Mouse (Mus musculus): ENCODE data around the gene Gm8369. TPM values are rescaled to one million over a fixed set of nuclear protein-coding genes. Genes with fewer than 3 reads are reported as not detected.
"Not testable (repeated sequence)": the region's sequence is repeated elsewhere in the genome, so short reads cannot be mapped to it uniquely, and the experiment has no call there.

Gm8369 gene
- polyA plus RNA-seq, 1 experiment from 2014 or later: 0.12 TPM

GRCm38 (mm10) chr19:11516246-11516645 lies 30.5 kb downstream of the Gm8369 start, which contains the start of gene Ms4a6b:
Gene Ms4a6b, plus strand, starts transcription at chr19:11516512.
- H3K4me1 ChIP-seq: no peaks in the 10 kb centered on the region
- no peak within 1 kb of the TSS for H3K9ac ChIP-seq
- no peak for ATAC-seq (ENCODE audit: insufficient number of reproducible peaks, low FRiP score, low TSS enrichment, low read depth)
- no peak within 1 kb of the TSS for H3K4me2 ChIP-seq (replicated peaks)
- H3K9me3 ChIP-seq (replicated peaks): no peaks in the 10 kb centered on the region
- no peaks in the 10 kb centered on the region for H3K36me3 ChIP-seq
- H3K27ac ChIP-seq (replicated peaks): no peak within 1 kb of the TSS
- H3K27me3 ChIP-seq: no peaks in the 10 kb centered on the region
- H3K4me3 ChIP-seq (replicated peaks): no peak within 1 kb of the TSS

- no peaks in the 10 kb centered on the region for H3K4me1 ChIP-seq
- no peak overlapping the region for H3K4me3 ChIP-seq (replicated peaks)
- no peak overlapping the region for H3K9ac ChIP-seq
- no peaks in the 10 kb centered on the region for H3K36me3 ChIP-seq
- no peak for ATAC-seq (ENCODE audit: insufficient number of reproducible peaks, low FRiP score, low TSS enrichment, low read depth)
- no peaks in the 10 kb centered on the region for H3K27me3 ChIP-seq
- no peak overlapping the region for H3K4me2 ChIP-seq (replicated peaks)
- WGBS: 59% methylated on average over 4 of the region's 4 CpGs
- H3K9me3 ChIP-seq (replicated peaks): no peaks in the 10 kb centered on the region
- H3K27ac ChIP-seq (replicated peaks): no peak overlapping the region
These were observed 31.1 kb downstream of the Gm8369 start for GRCm38 (mm10) chr19:11516845-11517244.

- not testable (repeated sequence) for H3K4me3 ChIP-seq (replicated peaks); H3K27me3 ChIP-seq
- WGBS: 29% methylated on average over 1 of the region's 1 CpGs
These were observed 31.6 kb downstream of the Gm8369 start for GRCm38 (mm10) chr19:11517373-11517772.

DNA sequence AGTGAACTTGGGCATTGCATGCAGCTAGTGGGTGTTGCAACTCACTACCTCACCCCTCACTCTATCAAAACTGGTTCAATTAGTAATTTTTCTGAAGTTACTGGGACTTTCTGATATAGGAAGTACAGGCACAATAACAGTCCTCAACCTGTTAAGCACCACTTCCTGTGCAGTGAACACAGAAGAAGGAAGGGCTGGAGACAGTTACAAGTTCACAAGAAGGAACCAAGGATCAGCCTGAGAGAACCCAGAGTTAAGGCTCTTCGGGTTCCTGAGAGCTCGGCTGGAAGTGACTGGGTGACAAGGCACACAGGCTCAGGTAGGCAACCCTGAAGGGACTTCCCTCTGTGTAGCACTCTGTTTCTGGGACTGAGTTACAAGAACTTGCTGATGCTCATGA lies 32.6 kb downstream of the Gm8369 start:
- not testable (repeated sequence) for H3K4me3 ChIP-seq (replicated peaks); H3K9ac ChIP-seq; H3K4me2 ChIP-seq (replicated peaks); H3K36me3 ChIP-seq; H3K27me3 ChIP-seq; H3K9me3 ChIP-seq (replicated peaks); H3K27ac ChIP-seq (replicated peaks); H3K4me1 ChIP-seq; ATAC-seq (ENCODE audit: insufficient number of reproducible peaks, low FRiP score, low TSS enrichment, low read depth)
- WGBS: 67% methylated on average over 2 of the region's 2 CpGs

More at GRCm38 (mm10) chr19:11517373-11517772, 31.6 kb downstream of the Gm8369 start:
- not testable (repeated sequence) for H3K4me1 ChIP-seq; H3K27ac ChIP-seq (replicated peaks); H3K9ac ChIP-seq; H3K9me3 ChIP-seq (replicated peaks); ATAC-seq (ENCODE audit: insufficient number of reproducible peaks, low FRiP score, low TSS enrichment, low read depth); H3K36me3 ChIP-seq; H3K4me2 ChIP-seq (replicated peaks)

GRCm38 (mm10) chr19:11520146-11520545 lies 34.4 kb downstream of the Gm8369 start:
- H3K9ac ChIP-seq: no peak overlapping the region
- WGBS: 83% methylated on average over 3 of the region's 3 CpGs

DNA sequence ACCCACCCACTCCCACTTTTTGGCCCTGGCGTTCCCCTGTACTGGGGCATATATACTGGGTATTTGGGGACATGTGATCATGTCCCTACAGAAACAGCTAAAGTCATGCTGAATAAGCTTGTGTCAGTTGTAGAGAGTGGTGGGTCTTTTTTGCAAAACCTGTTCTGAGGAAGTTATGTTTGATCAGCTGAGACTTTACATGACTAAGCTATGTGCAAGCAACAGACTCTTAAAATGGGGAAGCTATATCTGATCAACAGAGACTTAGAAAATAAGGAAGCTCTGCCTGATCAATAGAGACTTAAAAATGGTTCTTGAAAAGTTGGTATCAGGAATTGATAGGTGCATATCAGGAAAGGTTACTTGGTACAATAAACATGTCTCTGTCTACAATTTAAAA lies 47.7 kb downstream of the Gm8369 start:
- no peaks in the 10 kb centered on the region for H3K27me3 ChIP-seq
- H3K9me3 ChIP-seq (replicated peaks): no peaks in the 10 kb centered on the region
- 79% methylated on average over 1 of the region's 1 CpGs for WGBS
- no peak overlapping the region for H3K9ac ChIP-seq
- ATAC-seq (ENCODE audit: insufficient number of reproducible peaks, low FRiP score, low TSS enrichment, low read depth): no peak
- no peak overlapping the region for H3K27ac ChIP-seq (replicated peaks)
- no peak overlapping the region for H3K4me3 ChIP-seq (replicated peaks)
- H3K36me3 ChIP-seq: no peaks in the 10 kb centered on the region
- no peaks in the 10 kb centered on the region for H3K4me1 ChIP-seq
- no peak overlapping the region for H3K4me2 ChIP-seq (replicated peaks)

More at GRCm38 (mm10) chr19:11520146-11520545, 34.4 kb downstream of the Gm8369 start:
- Histone ChIP-seq H3K36me3 (no peaks in the 10 kb centered on the region), H3K4me3 (replicated peaks) (no peak overlapping the region), H3K27me3 (no peaks in the 10 kb centered on the region), H3K27ac (replicated peaks) (no peak overlapping the region), H3K9me3 (replicated peaks) (no peaks in the 10 kb centered on the region), H3K4me2 (replicated peaks) (no peak overlapping the region), H3K4me1 (no peaks in the 10 kb centered on the region)
- no peak for ATAC-seq (ENCODE audit: insufficient number of reproducible peaks, low FRiP score, low TSS enrichment, low read depth)

GRCm38 (mm10) chr19:11533888-11534445 lies 48.2 kb downstream of the Gm8369 start:
- Histone ChIP-seq H3K27me3 (no peaks in the 10 kb centered on the region), H3K9me3 (replicated peaks) (no peaks in the 10 kb centered on the region), H3K4me1 (no peaks in the 10 kb centered on the region), H3K4me3 (replicated peaks) (no peak overlapping the region), H3K4me2 (replicated peaks) (no peak overlapping the region), H3K27ac (replicated peaks) (no peak overlapping the region), H3K36me3 (no peaks in the 10 kb centered on the region), H3K9ac (no peak overlapping the region)
- WGBS: 52% methylated on average over 2 of the region's 2 CpGs
- ATAC-seq (ENCODE audit: insufficient number of reproducible peaks, low FRiP score, low TSS enrichment, low read depth): no peak

GRCm38 (mm10) chr19:11536593-11536992 lies 50.9 kb downstream of the Gm8369 start, which contains the start of gene Ms4a4d:
Gene Ms4a4d, plus strand, starts transcription at chr19:11536801.
- H3K9me3 ChIP-seq (replicated peaks): no peaks in the 10 kb centered on the region
- no peak within 1 kb of the TSS for H3K9ac ChIP-seq
- H3K27ac ChIP-seq (replicated peaks): no peak within 1 kb of the TSS
- H3K4me2 ChIP-seq (replicated peaks): no peak within 1 kb of the TSS
- no peaks in the 10 kb centered on the region for H3K27me3 ChIP-seq
- 9% methylated on average over 7 of the region's 7 CpGs for WGBS
- no peaks in the 10 kb centered on the region for H3K36me3 ChIP-seq
- no peaks in the 10 kb centered on the region for H3K4me1 ChIP-seq
- no peak for ATAC-seq (ENCODE audit: insufficient number of reproducible peaks, low FRiP score, low TSS enrichment, low read depth)
- no peak within 1 kb of the TSS for H3K4me3 ChIP-seq (replicated peaks)

DNA sequence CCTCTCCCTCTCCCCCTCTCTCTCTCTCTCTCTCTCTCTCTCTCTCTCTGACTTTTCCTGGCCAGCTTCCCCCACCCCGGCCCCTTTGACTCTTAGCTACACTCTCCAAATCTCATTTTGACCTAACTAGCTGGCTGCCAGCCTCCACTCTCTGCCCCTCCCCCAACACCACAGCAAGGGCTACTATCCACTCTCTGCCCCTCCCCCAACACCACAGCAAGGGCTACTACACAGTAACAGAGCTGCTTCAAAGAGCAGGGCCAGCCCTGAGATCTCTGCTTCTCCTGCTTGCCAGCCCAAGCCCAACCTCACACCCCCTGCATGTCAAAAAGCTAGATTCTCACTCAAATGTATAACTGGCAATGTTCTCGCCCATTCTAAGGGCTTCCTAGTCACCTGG lies 51.6 kb downstream of the Gm8369 start:
- no peaks in the 10 kb centered on the region for H3K4me1 ChIP-seq
- no peak overlapping the region for H3K9ac ChIP-seq
- H3K9me3 ChIP-seq (replicated peaks): no peaks in the 10 kb centered on the region
- H3K36me3 ChIP-seq: no peaks in the 10 kb centered on the region
- no peaks in the 10 kb centered on the region for H3K27me3 ChIP-seq
- H3K27ac ChIP-seq (replicated peaks): no peak overlapping the region
- H3K4me3 ChIP-seq (replicated peaks): no peak overlapping the region
- 21% methylated on average over 2 of the region's 2 CpGs for WGBS
- ATAC-seq (ENCODE audit: insufficient number of reproducible peaks, low FRiP score, low TSS enrichment, low read depth): no peak
- H3K4me2 ChIP-seq (replicated peaks): no peak overlapping the region

DNA sequence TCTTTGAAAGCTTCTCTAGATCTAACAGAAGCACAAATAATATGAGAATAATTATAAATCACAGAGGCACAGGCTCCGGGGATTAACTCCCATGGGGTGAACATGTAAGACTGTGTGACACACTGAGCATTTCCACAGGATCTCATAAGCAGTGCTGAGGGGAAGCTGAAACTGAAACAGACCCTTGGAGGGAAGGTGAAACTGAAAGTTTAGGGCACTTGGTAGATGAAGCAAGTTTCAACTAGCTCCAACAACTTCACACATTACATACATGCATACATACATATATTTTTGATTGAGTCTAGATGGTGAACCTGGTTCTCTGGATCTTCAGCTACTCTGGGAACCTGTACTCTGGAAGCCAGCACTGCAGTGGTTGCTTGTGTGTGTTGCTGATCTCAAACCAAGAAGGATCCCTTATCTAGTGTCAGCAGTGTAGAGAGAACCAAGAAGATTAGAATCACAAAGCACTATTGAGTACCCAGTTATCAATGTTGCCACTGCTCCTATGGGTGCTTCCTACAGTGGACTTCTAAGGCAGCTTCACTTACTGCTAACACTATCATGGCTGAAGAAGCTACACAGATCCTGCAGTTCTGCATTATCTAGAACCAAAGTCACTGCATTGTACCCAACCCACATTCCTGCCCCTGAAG lies 54.6 kb downstream of the Gm8369 start:
- H3K4me2 ChIP-seq (replicated peaks); H3K36me3 ChIP-seq; H3K4me3 ChIP-seq (replicated peaks); H3K27ac ChIP-seq (replicated peaks); ATAC-seq (ENCODE audit: insufficient number of reproducible peaks, low FRiP score, low TSS enrichment, low read depth); H3K4me1 ChIP-seq; H3K27me3 ChIP-seq; H3K9ac ChIP-seq; H3K9me3 ChIP-seq (replicated peaks): not testable (repeated sequence)
- 82% methylated on average over 1 of the region's 1 CpGs for WGBS

DNA sequence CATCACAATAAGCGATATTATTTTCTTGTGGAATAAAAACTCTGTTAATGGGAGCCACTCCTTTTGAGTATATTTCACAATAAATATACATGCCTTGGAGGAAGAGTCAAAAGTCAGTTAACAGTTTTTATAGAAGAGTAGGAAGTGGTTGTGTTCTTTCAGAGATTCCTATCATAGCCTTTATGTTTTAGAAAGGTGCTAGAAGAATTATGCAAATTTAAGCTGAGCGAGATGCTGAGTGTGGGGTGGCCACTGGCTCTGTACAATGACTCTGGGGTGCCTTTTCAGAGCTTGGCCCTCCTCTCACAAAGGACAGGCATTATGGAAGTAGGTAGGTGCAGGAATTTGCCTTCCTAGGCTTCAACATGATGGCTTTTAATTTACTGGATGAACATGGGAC lies 58.6 kb downstream of the Gm8369 start:
- not testable (repeated sequence) for H3K27me3 ChIP-seq; H3K9me3 ChIP-seq (replicated peaks); H3K4me2 ChIP-seq (replicated peaks); H3K9ac ChIP-seq; H3K36me3 ChIP-seq; H3K4me1 ChIP-seq; H3K27ac ChIP-seq (replicated peaks); ATAC-seq (ENCODE audit: insufficient number of reproducible peaks, low FRiP score, low TSS enrichment, low read depth); H3K4me3 ChIP-seq (replicated peaks)
- 82% methylated on average over 2 of the region's 2 CpGs for WGBS

DNA sequence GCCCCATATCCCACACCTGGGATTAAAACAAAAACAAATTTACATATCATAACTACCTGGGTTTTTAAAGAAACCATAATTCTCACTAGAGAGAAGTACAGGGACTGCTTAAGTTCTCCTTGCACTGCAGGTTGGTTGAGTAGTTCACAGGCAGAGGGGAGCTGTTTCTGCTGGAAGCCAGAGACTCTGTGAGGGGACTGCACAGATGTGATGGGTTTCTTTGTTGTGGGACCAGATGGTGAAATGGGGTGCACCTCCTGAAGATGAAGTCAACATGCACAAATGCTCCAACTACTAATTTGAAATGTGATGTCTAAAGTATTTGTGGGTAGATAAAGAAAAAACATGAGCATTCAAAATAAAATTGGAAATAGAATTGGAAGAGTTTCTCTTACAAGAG lies 62.2 kb downstream of the Gm8369 start:
- no peak for ATAC-seq (ENCODE audit: insufficient number of reproducible peaks, low FRiP score, low TSS enrichment, low read depth)

More for the DNA sequence above, 62.2 kb downstream of the Gm8369 start:
- Histone ChIP-seq H3K4me2 (replicated peaks) (no peak overlapping the region), H3K9me3 (replicated peaks) (no peaks in the 10 kb centered on the region), H3K4me3 (replicated peaks) (no peak overlapping the region), H3K36me3 (no peaks in the 10 kb centered on the region), H3K27me3 (no peaks in the 10 kb centered on the region), H3K9ac (no peak overlapping the region), H3K27ac (replicated peaks) (no peak overlapping the region), H3K4me1 (no peaks in the 10 kb centered on the region)
